Mouse (Mus musculus) layer of hippocampus, adult 11-12 months (tissue): ENCODE results near the gene Itpr1.

Source experiments
- DNase-seq: peaks from one replicate; pipeline ENCODE4 v3.0.0; 2022; ENCODE audit warnings: low spot score

The Itpr1 gene

GRCm38 (mm10) chr6:108324464-108325025, 111.6 kb downstream of the Itpr1 start:
- no peak for DNase-seq

GRCm38 (mm10) chr6:108325400-108325799, 112.5 kb downstream of the Itpr1 start:
- no peak for DNase-seq

- no peak for DNase-seq
These were observed 113.1 kb downstream of the Itpr1 start for GRCm38 (mm10) chr6:108325948-108326411.

GRCm38 (mm10) chr6:108326751-108327161, 113.9 kb downstream of the Itpr1 start:
- no peak for DNase-seq

- DNase-seq, result no peak
These were observed 114.7 kb downstream of the Itpr1 start for GRCm38 (mm10) chr6:108327561-108327960.

- DNase-seq, result no peak
These were observed 115.4 kb downstream of the Itpr1 start for GRCm38 (mm10) chr6:108328296-108328695.

GRCm38 (mm10) chr6:108330461-108330860, 117.6 kb downstream of the Itpr1 start:
- no peak for DNase-seq

- DNase-seq, result no peak
These were observed 118.4 kb downstream of the Itpr1 start for GRCm38 (mm10) chr6:108331268-108331667.

GRCm38 (mm10) chr6:108334059-108334458, 121.2 kb downstream of the Itpr1 start:
- DNase-seq, result no peak

- DNase-seq, result no peak
These were observed 122.4 kb downstream of the Itpr1 start for GRCm38 (mm10) chr6:108335202-108335823.

- no peak for DNase-seq
These were observed 123.6 kb downstream of the Itpr1 start for GRCm38 (mm10) chr6:108336506-108336905.

- DNase-seq, result peak; percentile 40
These were observed 124.4 kb downstream of the Itpr1 start for GRCm38 (mm10) chr6:108337289-108337688.

- DNase-seq, result no peak
These were observed 125.5 kb downstream of the Itpr1 start for GRCm38 (mm10) chr6:108338362-108338761.

GRCm38 (mm10) chr6:108342989-108343388, 130.1 kb downstream of the Itpr1 start:
- no peak for DNase-seq

GRCm38 (mm10) chr6:108343781-108344310, 130.9 kb downstream of the Itpr1 start:
- DNase-seq, result no peak

GRCm38 (mm10) chr6:108350801-108351200, 137.9 kb downstream of the Itpr1 start:
- no peak for DNase-seq

GRCm38 (mm10) chr6:108351998-108352397, 139.1 kb downstream of the Itpr1 start:
- DNase-seq, result no peak

- DNase-seq, result no peak
These were observed 154.5 kb downstream of the Itpr1 start for GRCm38 (mm10) chr6:108367412-108367811.

GRCm38 (mm10) chr6:108369031-108369430, 156.1 kb downstream of the Itpr1 start:
- DNase-seq, result no peak

- DNase-seq, result no peak
These were observed 158.5 kb downstream of the Itpr1 start for GRCm38 (mm10) chr6:108371347-108371893.

GRCm38 (mm10) chr6:108374019-108374418, 161.1 kb downstream of the Itpr1 start:
- DNase-seq, result no peak

- DNase-seq, result no peak
These were observed 166.1 kb downstream of the Itpr1 start for GRCm38 (mm10) chr6:108379041-108379440.

- no peak for DNase-seq
These were observed 167.3 kb downstream of the Itpr1 start for GRCm38 (mm10) chr6:108380209-108380608.
